Mouse (Mus musculus) heart, adult 2 months (tissue): ENCODE data around the gene Cpsf6. TPM values are rescaled to one million over a fixed set of nuclear protein-coding genes. Genes with fewer than 3 reads are reported as not detected.

ENCODE experiments used
- DNase-seq, 2 experiments: peaks; one replicate each; pipeline ENCODE4 v3.0.0; 2021
- H3K27ac ChIP-seq: fragments of 200-600 bp; 2 replicates; pipeline ENCODE4 v1.8.1; 2022
- H3K27me3 ChIP-seq: fragments of 200-500 bp; 2 replicates; pipeline ENCODE4 v1.6.1; 2012; ENCODE audit warnings: mild to moderate bottlenecking, low read length, inconsistent platforms, mixed read lengths; ENCODE audit not compliant: control insufficient read depth, insufficient read depth
- H3K36me3 ChIP-seq: fragments of 200-500 bp; 2 replicates; pipeline ENCODE4 v1.6.1; 2012; ENCODE audit warnings: low read length, inconsistent platforms; ENCODE audit not compliant: control insufficient read depth, insufficient read depth
- H3K4me1 ChIP-seq: fragments of 200-500 bp; 2 replicates; pipeline ENCODE4 v1.6.1; 2011; ENCODE audit warnings: low read length; ENCODE audit not compliant: control insufficient read depth, insufficient read depth
- H3K4me3 ChIP-seq: fragments of 200-600 bp; 2 replicates; pipeline ENCODE4 v1.8.1; 2022
- H3K79me2 ChIP-seq: fragments of 200-500 bp; replicated peaks from 2 replicates; pipeline ENCODE4 v1.6.1; 2012; ENCODE audit warnings: mild to moderate bottlenecking, inconsistent platforms, low read length, moderate library complexity, mixed read lengths; ENCODE audit not compliant: control insufficient read depth, insufficient read depth
- H3K9ac ChIP-seq: fragments of 200-500 bp; 2 replicates; pipeline ENCODE4 v1.6.1; 2012; ENCODE audit warnings: low read depth, mild to moderate bottlenecking, control low read depth, inconsistent platforms, low read length, mixed read lengths
- CTCF ChIP-seq: fragments of 200-600 bp; IDR thresholded peaks from 2 replicates; pipeline ENCODE4 v1.8.1; 2022; ENCODE audit warnings: antibody characterized with exemption, mild to moderate bottlenecking, moderate library complexity
- EP300 ChIP-seq: fragments of 200-500 bp; IDR thresholded peaks from 2 replicates; pipeline ENCODE4 v1.6.1; 2011; ENCODE audit warnings: low read depth, low read length, control low read depth; ENCODE audit not compliant: insufficient read depth
- POLR2A ChIP-seq: fragments of 200-500 bp; IDR thresholded peaks from 2 replicates; pipeline ENCODE4 v1.6.1; 2011; ENCODE audit warnings: mild to moderate bottlenecking, low read depth, low read length, control low read depth; ENCODE audit not compliant: insufficient read depth
- WGBS: fragments of 180-500 bp; shearing (Covaris S2); methylation state at CpG from one replicate; pipeline ENCODE4 v1.1.7; 2018; 5-methylcytosine and 5-hydroxymethylcytosine counted together
- intact Hi-C: fragments of 180-260 bp; cut with DNase I; formaldehyde crosslinking; loops from one replicate; pipeline ENCODE4 v1.15.1; 2025
- polyA plus RNA-seq: library from polyadenylated mRNA; depleted of rRNA; stranded (reverse); fragments of >200 nt; gene quantifications from 2 replicates; pipeline ENCODE4 v1.2.3, GENCODE M21; 2012
- total RNA-seq, 2 experiments: library from RNA; stranded (reverse); gene quantifications; 2 replicates each; pipeline ENCODE4 v1.2.3; 2021

Gene Cpsf6
- total and polyA plus RNA-seq, 3 experiments, result 20.3 to 35.5 (median 30.9) TPM

GRCm38 (mm10) chr10:117418668-117419237 lies 38.9 kb upstream of the Cpsf6 start:
- 34% methylated on average over 24 of the region's 24 CpGs for WGBS
- no peak for DNase-seq
- no peak overlapping the region for H3K4me3 ChIP-seq
- peaks cover 3% of the 10 kb centered on the region; the same call in 1 of the 2 replicates for H3K4me1 ChIP-seq
- no peaks in the 10 kb centered on the region for H3K79me2 ChIP-seq
- intact Hi-C loops, result no loop called here
- no peaks in the 10 kb centered on the region for H3K27me3 ChIP-seq
- no peak overlapping the region for H3K27ac ChIP-seq
- H3K9ac ChIP-seq, result no peak overlapping the region
- no peaks in the 10 kb centered on the region for H3K36me3 ChIP-seq
- TF ChIP-seq EP300, result no peak
- TF ChIP-seq POLR2A, result no peak
- TF ChIP-seq CTCF, result no peak

- no peaks in the 10 kb centered on the region for H3K36me3 ChIP-seq
- no peaks in the 10 kb centered on the region for H3K27me3 ChIP-seq
- H3K4me1 ChIP-seq, result peaks cover 3% of the 10 kb centered on the region; the same call in 1 of the 2 replicates
- H3K79me2 ChIP-seq, result no peaks in the 10 kb centered on the region
- 11% methylated on average over 18 of the region's 18 CpGs for WGBS
- peak in 1 of 2 experiments; percentile 26 for DNase-seq
- intact Hi-C loops, result no loop called here
- H3K9ac ChIP-seq, result no peak overlapping the region
- TF ChIP-seq CTCF, result no peak
- TF ChIP-seq POLR2A, result no peak
- no peak for TF ChIP-seq EP300
- no peak overlapping the region for H3K27ac ChIP-seq
- H3K4me3 ChIP-seq, result peak overlapping the region; percentile 22; the same call in 1 of the 2 replicates
These were observed 38.2 kb upstream of the Cpsf6 start for GRCm38 (mm10) chr10:117417772-117418667.

- intact Hi-C loops, result no loop called here
These were observed 37.6 kb upstream of the Cpsf6 start for GRCm38 (mm10) chr10:117417470-117417767.

GRCm38 (mm10) chr10:117416636-117417469 lies 37.0 kb upstream of the Cpsf6 start:
- TF ChIP-seq EP300 (no peak), CTCF (no peak), POLR2A (no peak)
- intact Hi-C loops, result no loop called here
- Histone ChIP-seq H3K27ac (no peak overlapping the region), H3K27me3 (0 out of 2 replicates have a peak, but pooled peaks cover 2% of the 10 kb centered on the region), H3K79me2 (no peaks in the 10 kb centered on the region), H3K9ac (no peak overlapping the region), H3K36me3 (no peaks in the 10 kb centered on the region), H3K4me1 (peaks cover 3% of the 10 kb centered on the region), H3K4me3 (no peak overlapping the region)
- WGBS, result 85% methylated on average over 16 of the region's 16 CpGs
- DNase-seq, result no peak

More at GRCm38 (mm10) chr10:117417470-117417767, 37.6 kb upstream of the Cpsf6 start:
- 31% methylated on average over 9 of the region's 9 CpGs for WGBS
- H3K4me1 ChIP-seq, result peaks cover 3% of the 10 kb centered on the region
- DNase-seq, result peak in 1 of 2 experiments; percentile 32
- H3K79me2 ChIP-seq, result no peaks in the 10 kb centered on the region
- no peak overlapping the region for H3K27ac ChIP-seq
- no peak overlapping the region for H3K4me3 ChIP-seq
- no peaks in the 10 kb centered on the region for H3K36me3 ChIP-seq
- TF ChIP-seq CTCF (no peak), POLR2A (no peak), EP300 (no peak)
- no peak overlapping the region; the same call in 1 of the 2 replicates for H3K9ac ChIP-seq
- 0 out of 2 replicates have a peak, but pooled peaks cover 2% of the 10 kb centered on the region for H3K27me3 ChIP-seq

- Histone ChIP-seq H3K4me1 (peaks cover 3% of the 10 kb centered on the region), H3K27ac (no peak overlapping the region), H3K27me3 (0 out of 2 replicates have a peak, but pooled peaks cover 2% of the 10 kb centered on the region), H3K9ac (no peak overlapping the region), H3K36me3 (no peaks in the 10 kb centered on the region), H3K4me3 (no peak overlapping the region), H3K79me2 (no peaks in the 10 kb centered on the region)
- intact Hi-C loops, result no loop called here
- WGBS, result 91% methylated on average over 9 of the region's 9 CpGs
- no peak for TF ChIP-seq CTCF
- TF ChIP-seq EP300, result no peak
- TF ChIP-seq POLR2A, result no peak
- DNase-seq, result no peak
These were observed 36.3 kb upstream of the Cpsf6 start for GRCm38 (mm10) chr10:117416095-117416494.
